Mouse (Mus musculus) lung, embryonic 14.5 days (tissue): Measurements from ENCODE around the gene Matn4. TPM values are rescaled to one million over a fixed set of nuclear protein-coding genes. Genes with fewer than 3 reads are reported as not detected.
A peak's percentile ranks its signal among the peaks of the same experiment; 100 is the strongest.

Experiments
- ATAC-seq: fragments of 200-750 bp; cut with Nextera tagmentation; 2 replicates; pipeline ENCODE4 v1.8.0; 2017; ENCODE audit warnings: mild to moderate bottlenecking, moderate TSS enrichment, moderate library complexity; ENCODE audit not compliant: insufficient read depth
- DNase-seq: peaks from one replicate; pipeline ENCODE4 v3.0.0-alpha.2; 2015
- H3K27ac ChIP-seq: fragments of 300-500 bp; sonication (generic); 2 replicates; pipeline ENCODE4 v1.5.1; 2014; ENCODE audit warnings: low read depth, mild to moderate bottlenecking, moderate library complexity
- H3K27me3 ChIP-seq: fragments of 300-500 bp; sonication (generic); 2 replicates; pipeline ENCODE4 v1.6.1; 2014; ENCODE audit warnings: low read length, control low read depth; ENCODE audit not compliant: insufficient read depth
- H3K36me3 ChIP-seq: fragments of 300-500 bp; sonication (generic); 2 replicates; pipeline ENCODE4 v1.6.1; 2014; ENCODE audit warnings: control low read depth; ENCODE audit not compliant: insufficient read depth
- H3K4me1 ChIP-seq: fragments of 300-500 bp; sonication (generic); 2 replicates; pipeline ENCODE4 v1.6.1; 2014; ENCODE audit warnings: antibody characterized with exemption, control low read depth; ENCODE audit not compliant: insufficient read depth
- H3K4me2 ChIP-seq: fragments of 300-500 bp; sonication (generic); 2 replicates; pipeline ENCODE4 v1.6.1; 2014; ENCODE audit warnings: mild to moderate bottlenecking
- H3K4me3 ChIP-seq: fragments of 300-500 bp; sonication (generic); 2 replicates; pipeline ENCODE4 v1.5.1; 2014; ENCODE audit warnings: low read depth, low read length
- H3K9ac ChIP-seq: fragments of 300-500 bp; sonication (generic); 2 replicates; pipeline ENCODE4 v1.6.1; 2014
- H3K9me3 ChIP-seq: fragments of 300-500 bp; sonication (generic); 2 replicates; pipeline ENCODE4 v1.6.1; 2016; ENCODE audit warnings: low read depth, low read length, control low read depth
- CTCF ChIP-seq: IDR thresholded peaks from 2 replicates; pipeline ENCODE4 v1.5.1; 2016; ENCODE audit warnings: antibody characterized with exemption, low read depth
- whole genome bisulfite sequencing: fragments of 180-500 bp; shearing (Covaris S2); extraction: QIAGEN DNeasy Blood & Tissue Kit; methylation state at CpG from one replicate; pipeline ENCODE4 v1.1.7; 2014; 5-methylcytosine and 5-hydroxymethylcytosine counted together
- polyA plus RNA-seq: library from polyadenylated mRNA; unstranded; fragments of >200 nt; fragmentation: Nextera tagmentation; extraction: Ambion mirVana; gene quantifications from 2 replicates; pipeline ENCODE4 v1.2.1, GENCODE M21; 2014

Gene Matn4
- polyA plus RNA-seq, 1 experiment from 2014 or later = 6.7 TPM

DNA sequence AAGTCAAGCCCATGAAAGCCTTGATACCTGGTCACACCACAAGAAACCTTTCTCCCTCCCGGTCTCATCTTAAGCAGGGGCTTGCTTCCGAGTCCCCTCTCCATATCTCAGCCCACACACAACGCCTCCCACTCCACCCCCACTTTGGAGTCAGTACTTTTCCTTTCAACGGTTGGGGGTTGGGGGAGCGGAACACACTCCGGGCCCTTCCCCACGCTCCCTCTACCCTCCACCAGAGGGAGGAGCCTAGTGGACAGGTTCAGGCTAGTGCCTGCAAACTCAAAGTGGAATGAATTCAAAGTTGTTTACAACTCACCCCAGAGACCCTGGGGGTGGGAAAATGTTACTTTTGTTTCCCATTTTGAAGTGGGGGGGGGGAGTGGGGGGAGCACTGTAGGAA, 25.7 kb upstream of the Matn4 start:
- Histone ChIP-seq H3K4me2 (peak overlapping the region; percentile 23; the same call in 1 of the 2 replicates), H3K27me3 (no peaks in the 10 kb centered on the region), H3K36me3 (peaks cover 31% of the 10 kb centered on the region), H3K9me3 (no peaks in the 10 kb centered on the region), H3K4me1 (peaks cover 34% of the 10 kb centered on the region), H3K27ac (peak overlapping the region; percentile 13; the same call in 1 of the 2 replicates), H3K9ac (no peak overlapping the region), H3K4me3 (no peak overlapping the region)
- 6% methylated on average over 7 of the region's 7 CpGs for WGBS
- DNase-seq (peak; percentile 60), ATAC-seq (peak; percentile 55)
- peak; percentile 47 for TF ChIP-seq CTCF

DNA sequence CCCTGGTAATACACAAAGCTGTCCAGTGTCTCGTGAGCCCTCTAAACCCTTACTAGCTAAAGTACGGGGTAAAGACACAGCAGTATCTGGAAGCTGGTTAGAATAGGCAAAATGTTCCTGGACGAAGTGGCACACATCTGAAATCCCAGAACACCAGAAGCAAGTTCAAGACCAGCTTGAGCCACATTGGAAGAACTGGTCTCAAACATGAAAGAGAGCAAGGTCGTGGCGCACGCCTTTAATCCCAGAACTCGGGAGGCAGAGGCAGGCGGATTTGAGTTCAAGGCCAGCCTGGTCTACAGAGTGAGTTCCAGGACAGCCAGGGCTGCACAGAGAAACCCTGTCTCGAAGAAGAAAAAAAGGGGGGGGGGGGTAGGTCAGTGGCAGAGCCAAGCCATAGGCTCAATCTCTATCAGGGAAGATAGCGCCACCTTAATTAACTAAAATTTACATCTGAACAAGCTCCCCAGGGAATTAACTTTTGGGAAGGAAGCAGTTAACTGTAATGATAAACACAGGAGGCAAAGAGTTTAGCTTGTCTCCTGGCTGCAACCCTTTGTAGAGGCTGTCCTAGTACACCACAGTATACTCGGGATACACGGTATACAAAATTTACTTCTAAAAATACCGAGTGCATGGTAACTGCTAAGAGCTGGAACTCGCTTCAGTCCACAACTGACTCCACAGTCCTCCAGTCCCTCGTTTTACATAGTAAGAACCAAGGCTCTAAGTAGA, 25.1 kb upstream of the Matn4 start:
- Histone ChIP-seq H3K9ac (no peak overlapping the region), H3K4me1 (peaks cover 33% of the 10 kb centered on the region), H3K36me3 (peaks cover 37% of the 10 kb centered on the region), H3K27ac (peak overlapping the region; percentile 13; the same call in 1 of the 2 replicates), H3K27me3 (no peaks in the 10 kb centered on the region), H3K9me3 (no peaks in the 10 kb centered on the region), H3K4me3 (no peak overlapping the region), H3K4me2 (peak overlapping the region; percentile 23; the same call in 1 of the 2 replicates)
- no peak for TF ChIP-seq CTCF
- WGBS = 54% methylated on average over 15 of the region's 15 CpGs
- ATAC-seq (no peak), DNase-seq (no peak)

DNA sequence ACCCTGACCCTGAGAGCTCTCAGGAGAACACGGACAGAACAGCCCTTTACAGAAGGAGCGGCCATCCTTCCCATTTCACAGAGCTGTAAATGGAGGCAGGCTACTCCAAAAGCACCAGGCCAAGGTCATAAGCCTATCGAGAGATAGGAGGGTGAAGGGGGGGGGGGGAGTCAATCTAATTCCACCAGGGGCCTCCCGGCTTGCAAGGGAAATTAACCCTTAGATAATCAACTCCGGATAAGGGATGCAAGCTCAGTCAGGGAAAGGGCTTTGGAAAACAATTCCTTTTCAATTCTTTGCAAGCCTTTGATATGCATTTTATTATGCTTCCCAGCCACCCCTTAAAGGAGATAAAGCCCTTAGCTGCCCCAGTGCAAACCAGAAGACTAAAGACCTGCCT, 23.5 kb upstream of the Matn4 start:
- 36% methylated on average over 5 of the region's 5 CpGs for WGBS
- DNase-seq (no peak), ATAC-seq (no peak)
- peaks cover 48% of the 10 kb centered on the region for H3K36me3 ChIP-seq
- no peak overlapping the region for H3K9ac ChIP-seq
- no peak overlapping the region for H3K4me2 ChIP-seq
- H3K4me1 ChIP-seq = peaks cover 28% of the 10 kb centered on the region
- no peak for TF ChIP-seq CTCF
- no peak overlapping the region for H3K4me3 ChIP-seq
- H3K27me3 ChIP-seq = no peaks in the 10 kb centered on the region
- no peak overlapping the region for H3K27ac ChIP-seq
- H3K9me3 ChIP-seq = no peaks in the 10 kb centered on the region

DNA sequence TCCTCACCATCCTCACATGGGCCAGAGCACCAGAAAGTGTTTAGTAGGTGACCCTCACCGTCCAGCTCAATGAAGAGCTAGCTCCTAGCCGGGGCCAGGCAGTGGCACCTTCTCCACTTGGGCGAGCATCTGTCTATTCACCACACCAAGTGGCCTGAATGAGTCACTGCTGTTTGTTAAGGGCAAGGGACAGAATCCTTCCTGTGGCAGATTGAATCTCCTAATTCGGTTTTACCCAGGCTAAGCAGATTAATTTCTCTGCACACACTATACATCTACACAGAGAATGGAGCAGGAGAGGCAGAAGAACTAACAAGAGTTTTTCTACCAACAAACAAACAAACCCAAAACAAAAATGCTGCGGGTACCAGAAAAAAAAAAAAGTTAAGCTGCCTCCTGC, 22.0 kb upstream of the Matn4 start:
- WGBS = 79% methylated on average over 5 of the region's 5 CpGs
- Histone ChIP-seq H3K27me3 (no peaks in the 10 kb centered on the region), H3K4me3 (no peak overlapping the region), H3K9me3 (no peaks in the 10 kb centered on the region), H3K9ac (no peak overlapping the region), H3K36me3 (peaks cover 51% of the 10 kb centered on the region), H3K4me2 (no peak overlapping the region), H3K27ac (no peak overlapping the region), H3K4me1 (peaks cover 13% of the 10 kb centered on the region)
- DNase-seq (no peak), ATAC-seq (no peak)
- TF ChIP-seq CTCF = no peak

DNA sequence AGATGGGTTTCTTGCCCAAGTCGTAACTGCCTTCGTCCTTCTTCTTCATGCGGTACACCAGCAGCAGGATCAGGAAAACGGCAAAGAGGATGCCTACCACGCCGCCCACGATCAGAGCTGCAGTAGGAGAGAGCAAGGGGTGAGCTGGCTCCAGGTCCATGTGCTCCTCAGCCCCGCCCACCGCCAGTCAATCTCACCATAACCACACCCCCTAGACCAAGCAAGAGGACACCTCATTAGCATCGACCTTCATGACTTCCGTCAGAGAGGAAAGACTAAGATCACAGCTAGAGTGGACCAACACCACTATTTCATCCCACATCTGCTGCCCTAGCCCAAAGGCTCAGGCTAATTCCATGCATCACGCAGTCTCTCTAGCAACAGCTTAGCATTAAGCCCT, 21.2 kb upstream of the Matn4 start:
- H3K9ac ChIP-seq = no peak overlapping the region
- TF ChIP-seq CTCF = no peak
- H3K9me3 ChIP-seq = no peaks in the 10 kb centered on the region
- H3K4me1 ChIP-seq = peaks cover 8% of the 10 kb centered on the region; the same call in 1 of the 2 replicates
- no peak overlapping the region for H3K4me2 ChIP-seq
- WGBS = 20% methylated on average over 12 of the region's 12 CpGs
- DNase-seq (no peak), ATAC-seq (peak; percentile 53; the same call in 1 of the 2 replicates)
- peaks cover 51% of the 10 kb centered on the region for H3K36me3 ChIP-seq
- H3K4me3 ChIP-seq = no peak overlapping the region
- H3K27ac ChIP-seq = no peak overlapping the region
- no peaks in the 10 kb centered on the region for H3K27me3 ChIP-seq

DNA sequence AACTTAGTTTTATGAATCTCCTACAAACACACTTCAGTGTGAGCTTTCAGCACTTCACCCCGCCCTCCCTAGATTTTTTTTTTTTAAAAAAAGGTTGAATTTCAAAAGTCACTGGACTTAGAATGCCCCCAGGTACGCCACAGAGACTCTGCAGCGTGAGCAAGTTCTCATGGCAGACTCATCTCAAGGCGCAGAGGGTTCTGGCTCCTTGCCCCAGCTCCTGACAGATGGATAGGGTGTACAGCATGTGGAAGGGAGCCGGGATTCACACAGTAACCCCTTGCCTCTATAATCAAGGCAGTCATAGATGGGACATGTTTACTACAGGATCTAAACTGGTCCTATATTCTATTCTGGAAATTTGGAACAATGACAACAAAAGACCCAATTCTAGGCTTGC, 20.4 kb upstream of the Matn4 start:
- DNase-seq (no peak), ATAC-seq (no peak)
- no peaks in the 10 kb centered on the region for H3K27me3 ChIP-seq
- no peak overlapping the region for H3K27ac ChIP-seq
- 70% methylated on average over 5 of the region's 5 CpGs for WGBS
- peaks cover 51% of the 10 kb centered on the region for H3K36me3 ChIP-seq
- H3K4me2 ChIP-seq = no peak overlapping the region
- no peak overlapping the region for H3K9ac ChIP-seq
- H3K9me3 ChIP-seq = no peaks in the 10 kb centered on the region
- no peak overlapping the region for H3K4me3 ChIP-seq
- peaks cover 2% of the 10 kb centered on the region; the same call in 1 of the 2 replicates for H3K4me1 ChIP-seq
- no peak for TF ChIP-seq CTCF

DNA sequence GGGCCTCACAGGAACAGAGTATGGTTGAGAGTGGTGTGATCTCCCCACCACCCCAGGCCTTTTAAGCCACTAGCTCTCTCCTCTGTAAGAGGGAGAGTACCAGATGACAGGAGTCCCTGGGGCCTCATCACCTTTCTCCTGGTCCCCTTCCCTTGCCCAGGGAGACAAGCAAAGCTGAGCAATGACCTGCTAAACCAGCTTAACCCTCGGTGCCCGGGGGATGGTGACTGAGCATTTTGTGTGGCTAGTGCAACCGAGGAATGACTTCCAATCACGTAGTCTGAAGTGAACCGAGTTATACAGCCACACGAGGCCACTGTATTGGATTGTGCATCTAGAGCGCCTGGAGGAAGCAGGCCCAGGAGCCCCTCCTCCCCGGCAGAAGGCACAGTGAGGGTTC, 19.4 kb upstream of the Matn4 start:
- H3K36me3 ChIP-seq = peaks cover 51% of the 10 kb centered on the region
- no peak overlapping the region for H3K27ac ChIP-seq

More for the DNA sequence above, 19.4 kb upstream of the Matn4 start:
- Histone ChIP-seq H3K4me1 (no peaks in the 10 kb centered on the region), H3K9me3 (no peaks in the 10 kb centered on the region), H3K9ac (no peak overlapping the region), H3K27me3 (no peaks in the 10 kb centered on the region), H3K4me3 (no peak overlapping the region), H3K4me2 (no peak overlapping the region)
- 82% methylated on average over 8 of the region's 8 CpGs for WGBS
- no peak for TF ChIP-seq CTCF
- DNase-seq (no peak), ATAC-seq (no peak)
